Mouse (Mus musculus) small intestine, adult 2 months (tissue): ENCODE measurements around the gene Il9r. TPM values are rescaled to one million over a fixed set of nuclear protein-coding genes. Genes with fewer than 3 reads are reported as not detected.

Source experiments
- H3K27ac ChIP-seq: fragments of 200-500 bp; 2 replicates; pipeline ENCODE4 v1.5.1; 2012; ENCODE audit warnings: low read depth, low read length, control low read depth, inconsistent platforms; ENCODE audit not compliant: insufficient read depth
- H3K27me3 ChIP-seq: fragments of 200-500 bp; 2 replicates; pipeline ENCODE4 v1.6.1; 2012; ENCODE audit warnings: mild to moderate bottlenecking, moderate library complexity, low read length, inconsistent platforms; ENCODE audit not compliant: control insufficient read depth, insufficient read depth
- H3K36me3 ChIP-seq: fragments of 200-500 bp; 2 replicates; pipeline ENCODE4 v1.6.1; 2012; ENCODE audit warnings: mild to moderate bottlenecking, low read length, control low read depth, inconsistent platforms; ENCODE audit not compliant: control insufficient read depth, insufficient read depth
- H3K4me1 ChIP-seq: fragments of 200-500 bp; 2 replicates; pipeline ENCODE4 v1.6.1; 2012; ENCODE audit warnings: low read length, inconsistent platforms, mixed read lengths; ENCODE audit not compliant: control insufficient read depth, insufficient read depth, insufficient read length
- H3K4me3 ChIP-seq: fragments of 200-500 bp; 2 replicates; pipeline ENCODE4 v1.5.1; 2012; ENCODE audit warnings: low read depth, mild to moderate bottlenecking, control low read depth, inconsistent platforms, low read length, moderate library complexity
- CTCF ChIP-seq: fragments of 200-500 bp; IDR thresholded peaks from 2 replicates; pipeline ENCODE4 v1.5.1; 2012; ENCODE audit warnings: low read depth, mild to moderate bottlenecking, control low read depth, inconsistent platforms, low read length, moderate library complexity, mixed read lengths; ENCODE audit not compliant: insufficient replicate concordance, insufficient read length; ENCODE audit errors: extremely low read depth
- POLR2A ChIP-seq: fragments of 200-500 bp; IDR thresholded peaks from 2 replicates; pipeline ENCODE4 v1.6.1; 2012; ENCODE audit warnings: low read depth, mild to moderate bottlenecking, control low read depth, inconsistent platforms, low read length, moderate library complexity
- WGBS: fragments of 180-500 bp; shearing (Covaris S2); methylation state at CpG from one replicate; pipeline ENCODE4 v1.1.7; 2018; 5-methylcytosine and 5-hydroxymethylcytosine counted together
- polyA plus RNA-seq: library from polyadenylated mRNA; depleted of rRNA; stranded (reverse); fragments of >200 nt; gene quantifications from 2 replicates; pipeline ENCODE4 v1.2.3, GENCODE M21; 2012

Gene Il9r
- polyA plus RNA-seq, 1 experiment: 1.4 TPM

DNA sequence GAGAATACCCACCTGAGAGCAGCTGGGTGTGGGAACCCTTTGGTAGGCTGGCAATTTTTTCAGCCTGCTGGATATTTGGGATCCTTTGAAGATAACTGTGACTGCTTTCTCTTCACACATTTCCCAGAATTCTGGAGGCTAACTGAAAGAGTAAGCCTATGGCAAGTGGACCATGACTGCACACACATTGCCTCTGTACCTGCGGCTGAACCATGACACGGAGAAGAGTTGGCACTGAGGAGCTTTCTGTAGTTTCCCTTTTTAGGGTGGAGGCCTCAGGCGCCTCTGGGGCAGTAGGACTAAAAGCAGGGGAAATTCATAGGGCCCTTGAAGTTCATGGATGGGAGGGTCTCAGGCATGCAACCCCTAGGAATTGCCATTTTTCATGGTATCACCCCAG lies 40.9 kb downstream of the Il9r start:
- Histone ChIP-seq H3K4me3 (no peak overlapping the region), H3K4me1 (peaks cover 4% of the 10 kb centered on the region; the same call in 1 of the 2 replicates), H3K27ac (no peak overlapping the region), H3K27me3 (no peaks in the 10 kb centered on the region; the same call in 1 of the 2 replicates), H3K36me3 (no peaks in the 10 kb centered on the region)
- no peak for TF ChIP-seq POLR2A
- 77% methylated on average over 3 of the region's 3 CpGs for WGBS

DNA sequence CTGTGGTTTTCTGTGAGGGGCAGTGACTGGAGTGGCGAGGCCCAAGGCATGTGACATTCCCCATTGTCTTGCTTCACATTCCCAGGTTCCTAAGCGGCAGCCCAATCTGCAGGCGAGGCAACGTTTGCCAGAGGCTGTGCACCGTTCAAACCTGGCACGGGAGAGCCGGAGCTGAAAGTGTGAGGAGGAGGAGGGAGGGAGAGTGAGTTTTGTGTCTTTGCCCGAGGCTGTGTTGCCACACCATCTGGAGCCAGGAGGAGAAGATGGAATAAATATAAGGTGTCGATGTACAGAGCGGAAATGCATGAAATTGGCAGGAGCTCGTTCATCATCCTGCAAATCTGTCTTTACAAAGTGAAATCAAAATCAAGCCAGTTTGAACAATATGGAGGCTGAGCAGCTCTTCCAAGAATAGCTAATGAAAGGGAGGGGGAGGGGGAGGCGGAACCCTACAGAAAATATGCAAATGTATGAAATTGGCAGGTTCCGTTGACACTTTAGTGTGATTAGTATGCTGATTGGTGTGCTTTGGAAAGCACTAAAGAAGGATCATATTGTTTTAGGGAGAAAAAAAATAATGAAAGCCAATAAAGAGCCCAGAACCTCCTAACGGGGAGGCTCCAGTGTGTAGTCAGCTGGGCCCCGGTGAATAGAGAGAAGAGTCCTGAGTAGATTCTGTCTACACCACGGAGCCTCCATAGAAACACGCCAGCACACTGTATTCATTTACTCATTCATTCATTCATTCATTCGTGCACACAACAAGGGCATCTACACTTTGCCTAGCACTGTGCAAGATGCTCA lies 42.1 kb downstream of the Il9r start:
- Histone ChIP-seq H3K4me3 (no peak overlapping the region), H3K27me3 (no peaks in the 10 kb centered on the region; the same call in 1 of the 2 replicates), H3K27ac (no peak overlapping the region), H3K4me1 (peaks cover 4% of the 10 kb centered on the region; the same call in 1 of the 2 replicates), H3K36me3 (no peaks in the 10 kb centered on the region)
- WGBS: 71% methylated on average over 18 of the region's 18 CpGs
- no peak for TF ChIP-seq CTCF
- no peak for TF ChIP-seq POLR2A

DNA sequence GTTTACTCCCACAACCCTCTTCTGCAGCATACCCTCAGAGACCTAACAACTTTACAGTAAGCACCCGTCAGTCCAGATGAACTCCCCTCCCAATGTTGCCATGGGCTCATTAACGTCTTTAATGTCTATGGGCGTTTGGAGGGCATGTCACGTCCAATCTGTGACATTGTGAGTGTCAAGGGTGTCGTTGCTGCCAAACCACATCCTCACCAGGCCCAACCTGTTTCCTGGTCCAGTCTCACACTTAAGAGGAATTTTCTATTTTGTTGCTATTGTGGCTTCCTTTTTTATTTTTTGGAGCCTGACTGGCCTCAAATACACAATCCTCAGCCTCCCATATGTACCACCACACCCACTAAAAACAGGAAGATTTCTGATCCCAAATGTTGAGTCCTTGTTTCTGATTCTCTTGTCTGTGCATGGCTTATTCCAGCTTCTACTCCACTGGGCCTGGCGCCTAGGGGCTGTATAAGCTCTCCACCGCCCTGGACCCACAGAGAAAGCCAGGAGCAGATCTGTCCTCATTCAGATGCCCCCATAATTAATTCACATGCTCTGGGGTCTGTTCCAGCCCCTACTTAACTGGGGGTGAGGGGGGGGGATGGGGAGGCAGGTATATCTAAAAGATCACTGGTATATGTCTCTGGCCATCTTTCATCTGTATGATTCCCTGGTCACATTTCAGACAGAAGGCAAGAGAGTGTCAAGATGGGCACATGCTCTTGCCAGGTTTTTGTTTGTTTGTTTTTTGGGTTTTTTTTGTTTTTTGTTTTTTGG lies 43.0 kb downstream of the Il9r start:
- WGBS: 81% methylated on average over 7 of the region's 7 CpGs
- H3K4me1 ChIP-seq: peaks cover under 1% of the 10 kb centered on the region; the same call in 1 of the 2 replicates
- H3K36me3 ChIP-seq: no peaks in the 10 kb centered on the region
- H3K27ac ChIP-seq: no peak overlapping the region
- no peak for TF ChIP-seq CTCF
- TF ChIP-seq POLR2A: no peak
- H3K4me3 ChIP-seq: no peak overlapping the region
- no peaks in the 10 kb centered on the region; the same call in 1 of the 2 replicates for H3K27me3 ChIP-seq

- Histone ChIP-seq H3K27ac (no peak overlapping the region), H3K36me3 (no peaks in the 10 kb centered on the region), H3K27me3 (no peaks in the 10 kb centered on the region; the same call in 1 of the 2 replicates), H3K4me1 (no peaks in the 10 kb centered on the region), H3K4me3 (no peak overlapping the region)
- WGBS: 91% methylated on average over 7 of the region's 7 CpGs
- no peak for TF ChIP-seq CTCF
These were observed 46.9 kb downstream of the Il9r start for GRCm38 (mm10) chr11:32153216-32153615.

GRCm38 (mm10) chr11:32152814-32153213 lies 47.3 kb downstream of the Il9r start:
- Histone ChIP-seq H3K27ac (no peak overlapping the region), H3K4me1 (no peaks in the 10 kb centered on the region), H3K36me3 (no peaks in the 10 kb centered on the region), H3K27me3 (no peaks in the 10 kb centered on the region; the same call in 1 of the 2 replicates), H3K4me3 (no peak overlapping the region)
- no peak for TF ChIP-seq POLR2A

- no peak overlapping the region for H3K27ac ChIP-seq
- H3K4me1 ChIP-seq: no peaks in the 10 kb centered on the region
- WGBS: 95% methylated on average over 5 of the region's 5 CpGs
- no peaks in the 10 kb centered on the region for H3K36me3 ChIP-seq
- TF ChIP-seq CTCF: no peak
- no peak for TF ChIP-seq POLR2A
- no peak overlapping the region for H3K4me3 ChIP-seq
- no peaks in the 10 kb centered on the region for H3K27me3 ChIP-seq
These were observed 48.8 kb downstream of the Il9r start for GRCm38 (mm10) chr11:32151243-32151642.

DNA sequence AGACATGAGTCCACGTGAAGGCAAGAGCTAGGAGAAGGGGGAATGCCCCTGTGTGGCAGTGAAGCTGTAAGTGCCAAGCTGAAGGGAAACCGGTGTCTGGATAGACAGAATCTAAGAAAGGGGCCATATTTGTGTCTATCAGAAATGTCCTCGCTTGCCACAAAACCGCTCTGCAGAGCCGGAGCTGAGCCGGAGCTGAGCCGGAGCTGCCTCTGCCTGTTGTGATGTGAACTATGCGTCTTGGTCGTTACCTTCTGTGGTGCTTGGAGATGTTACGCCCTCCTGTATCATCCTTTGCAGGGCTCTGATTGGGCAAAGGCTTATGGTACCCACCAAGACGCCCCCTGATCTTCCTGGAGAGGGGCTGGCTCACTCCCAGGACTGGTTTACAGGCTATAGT lies 50.5 kb downstream of the Il9r start:
- Histone ChIP-seq H3K27ac (no peak overlapping the region), H3K4me3 (no peak overlapping the region), H3K4me1 (no peaks in the 10 kb centered on the region), H3K36me3 (no peaks in the 10 kb centered on the region), H3K27me3 (no peaks in the 10 kb centered on the region)
- 74% methylated on average over 11 of the region's 11 CpGs for WGBS
- TF ChIP-seq CTCF (no peak), POLR2A (no peak)

GRCm38 (mm10) chr11:32142771-32143170 lies 57.3 kb downstream of the Il9r start:
- 82% methylated on average over 5 of the region's 5 CpGs for WGBS
- TF ChIP-seq POLR2A: no peak
- TF ChIP-seq CTCF: no peak
- H3K27me3 ChIP-seq: no peaks in the 10 kb centered on the region
- H3K4me3 ChIP-seq: no peak overlapping the region
- H3K27ac ChIP-seq: no peak overlapping the region
- 0 out of 2 replicates have a peak, but pooled peaks cover 2% of the 10 kb centered on the region for H3K4me1 ChIP-seq
- no peaks in the 10 kb centered on the region for H3K36me3 ChIP-seq
